Mouse (Mus musculus) heart, adult 2 months (tissue): ENCODE measurements around the gene Tia1.

Experiments
- CTCF ChIP-seq: fragments of 200-600 bp; IDR thresholded peaks from 2 replicates; pipeline ENCODE4 v1.8.1; 2022; ENCODE audit warnings: antibody characterized with exemption, mild to moderate bottlenecking, moderate library complexity
- POLR2A ChIP-seq: fragments of 200-500 bp; IDR thresholded peaks from 2 replicates; pipeline ENCODE4 v1.6.1; 2011; ENCODE audit warnings: mild to moderate bottlenecking, low read depth, low read length, control low read depth; ENCODE audit not compliant: insufficient read depth

DNA sequence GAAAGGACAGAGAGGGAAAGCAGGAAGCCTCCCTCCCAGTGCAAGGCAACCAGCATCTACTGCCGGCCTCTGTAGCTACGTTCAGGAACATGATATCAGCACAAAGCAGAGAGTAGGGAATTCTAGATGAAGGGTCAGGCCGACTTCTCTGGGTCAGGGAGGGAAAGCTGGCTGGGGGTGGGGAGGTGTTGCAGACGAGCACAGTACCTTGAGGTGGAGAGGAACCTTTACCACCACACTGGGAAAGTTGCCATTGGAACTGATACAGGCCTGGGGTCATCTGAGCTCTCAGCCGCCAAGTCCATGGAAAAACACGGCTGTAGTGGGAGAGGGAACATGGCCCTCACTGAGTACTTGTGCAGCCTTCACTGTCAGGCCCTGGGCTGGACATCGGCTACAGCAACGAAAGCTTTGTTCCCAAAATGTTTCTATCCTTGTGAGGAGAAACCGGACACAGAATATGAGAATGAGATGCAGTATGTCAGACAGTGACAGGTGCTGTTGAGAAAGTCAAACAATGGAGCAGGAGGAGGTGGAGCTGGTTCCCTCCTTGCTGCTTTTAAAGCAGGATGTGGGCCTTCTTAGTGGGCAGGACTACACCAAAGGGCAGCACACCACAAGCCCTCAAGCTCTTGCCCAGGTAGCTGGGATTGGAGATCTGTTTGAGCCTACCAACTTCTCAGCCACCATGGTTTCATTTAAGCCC lies 71.6 kb downstream of the Tia1 start:
- no peak for TF ChIP-seq CTCF
- no peak; the same call in 1 of the 2 replicates for TF ChIP-seq POLR2A
